Mouse (Mus musculus) heart, adult 2 months (tissue): ENCODE measurements around the gene Selenof.

Experiments used
- CTCF ChIP-seq: fragments of 200-600 bp; IDR thresholded peaks from 2 replicates; pipeline ENCODE4 v1.8.1; 2022; ENCODE audit warnings: antibody characterized with exemption, mild to moderate bottlenecking, moderate library complexity
- POLR2A ChIP-seq: fragments of 200-500 bp; IDR thresholded peaks from 2 replicates; pipeline ENCODE4 v1.6.1; 2011; ENCODE audit warnings: mild to moderate bottlenecking, low read depth, low read length, control low read depth; ENCODE audit not compliant: insufficient read depth

DNA sequence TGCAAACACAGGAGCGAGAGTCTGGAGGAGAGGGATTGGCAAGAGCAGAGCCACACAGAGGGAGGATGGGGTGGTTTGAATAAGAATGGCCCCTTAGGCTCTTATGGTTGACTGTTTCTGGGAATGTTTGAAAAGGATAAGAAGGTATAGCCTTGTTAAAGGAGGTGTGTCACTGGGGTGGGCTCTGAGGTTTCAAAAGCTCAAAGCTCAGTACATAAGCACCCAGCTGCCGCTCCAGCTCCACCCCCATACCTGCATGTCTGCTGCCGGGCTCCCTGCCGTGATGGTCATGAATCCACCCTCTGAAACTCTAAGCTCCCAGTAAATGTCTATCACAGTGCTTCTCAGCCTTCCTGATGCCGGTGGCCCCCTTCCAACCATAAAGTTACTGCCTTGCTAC lies 40.7 kb downstream of the Selenof start:
- TF ChIP-seq CTCF (no peak), POLR2A (no peak)
